Mouse (Mus musculus): ENCODE measurements at regions not wholly inside any gene's neighbourhood (a gene's known extent, or its start where the extent isn't known, plus 50 kb on each side); places are given as distances from the start of the nearest gene placed in this dataset.

GRCm38 (mm10) chr15:61927385-61928120, 1004.7 kb upstream of the A1bg start:
- DNase-seq (ENCODE audit: low read depth, low spot score), result no peak

DNA sequence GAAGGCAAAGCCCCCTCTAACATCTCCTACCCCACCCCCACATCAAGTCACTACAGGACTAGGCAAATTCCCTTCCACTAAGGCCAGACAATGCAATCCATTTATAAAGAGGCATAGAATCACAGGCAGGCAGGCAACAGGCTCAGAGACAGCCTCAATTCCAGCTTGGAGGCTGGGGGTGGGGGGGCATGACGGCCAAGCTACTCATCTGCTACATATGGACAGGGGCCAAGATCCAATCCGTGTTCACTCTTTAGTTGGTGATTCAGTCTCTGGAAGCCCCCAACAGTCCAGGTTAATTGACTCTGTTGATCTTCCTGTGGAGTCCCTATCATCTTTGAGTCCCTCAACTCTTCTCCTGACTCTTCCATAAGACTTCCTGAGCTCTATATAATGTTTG, 997.2 kb upstream of the A1bg start:
- no peak for DNase-seq (ENCODE audit: low read depth, low spot score)

GRCm38 (mm10) chr15:61913546-61914160, 990.8 kb upstream of the A1bg start:
- no peak for DNase-seq (ENCODE audit: low read depth, low spot score)

DNA sequence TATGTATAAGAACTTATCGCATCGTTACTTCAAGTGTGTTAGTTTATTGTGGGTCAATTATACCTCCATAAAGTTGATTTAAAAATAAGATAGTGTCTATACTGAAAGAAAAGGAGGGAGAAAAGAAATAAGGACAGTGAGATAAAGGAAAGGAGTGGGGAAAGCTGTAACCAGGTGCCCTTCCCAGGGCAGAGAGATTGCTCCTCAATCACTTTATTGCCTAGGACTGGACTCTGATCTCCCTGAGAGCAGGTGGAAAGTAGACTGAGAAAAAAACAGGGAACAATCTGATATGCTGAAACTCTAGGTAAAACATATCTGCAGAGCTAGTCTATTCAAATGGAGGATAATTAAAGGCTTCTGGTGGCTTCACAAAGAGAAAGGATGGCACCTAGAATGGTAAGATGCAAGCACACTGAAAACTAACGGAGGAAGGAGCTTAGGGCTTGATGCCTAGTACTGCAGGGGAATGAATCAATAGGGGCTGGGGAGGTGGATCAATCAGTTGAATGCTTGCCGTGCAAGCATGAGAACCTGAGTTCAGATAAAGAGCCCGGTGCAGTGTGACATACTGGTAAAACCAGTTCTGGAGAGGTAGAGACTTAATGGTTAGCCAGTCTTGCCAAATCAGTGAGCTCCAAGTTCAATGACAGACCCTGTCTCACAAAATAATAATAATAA, 982.5 kb upstream of the A1bg start:
- DNase-seq (ENCODE audit: low read depth, low spot score), result no peak

- DNase-seq (ENCODE audit: low read depth, low spot score), result no peak
These were observed 977.0 kb upstream of the A1bg start for GRCm38 (mm10) chr15:61899809-61900208.

DNA sequence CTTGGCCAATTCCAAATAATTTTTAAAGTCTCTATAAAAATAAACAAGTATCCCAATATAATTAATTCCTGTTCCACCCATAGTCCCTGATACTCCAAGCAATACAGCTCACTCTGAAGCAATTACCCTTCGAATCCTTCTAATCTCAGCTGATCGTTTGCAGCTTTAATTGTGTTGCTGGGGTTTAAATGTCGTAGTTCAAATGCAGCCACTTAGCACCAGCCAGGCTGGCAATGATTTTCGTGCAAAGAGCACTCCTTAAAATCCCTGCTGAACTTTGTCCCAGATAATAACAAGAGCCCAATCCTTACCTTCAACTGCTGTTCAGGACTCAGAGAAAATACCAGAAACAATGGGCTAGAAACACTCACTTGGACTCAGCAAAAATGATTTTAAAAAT, 974.8 kb upstream of the A1bg start:
- no peak for DNase-seq (ENCODE audit: low read depth, low spot score)

DNA sequence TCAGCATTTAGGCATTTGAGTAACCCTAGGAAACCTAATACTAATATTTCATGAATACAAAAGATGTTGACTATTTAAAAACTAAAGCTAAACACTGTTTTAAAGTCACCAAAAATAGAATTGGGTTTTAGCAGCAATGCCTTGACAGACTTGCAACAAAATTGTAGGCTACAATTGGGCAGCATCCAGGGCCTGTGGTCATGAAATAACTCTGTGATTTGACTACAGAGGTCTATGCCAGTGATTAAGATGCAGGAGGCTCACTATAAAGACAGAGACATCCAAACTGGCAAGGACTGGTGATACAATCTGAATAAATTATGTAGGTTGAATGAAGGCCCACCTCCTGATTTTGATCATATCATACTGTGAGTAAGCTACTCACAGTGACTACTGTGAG, 967.5 kb upstream of the A1bg start:
- DNase-seq (ENCODE audit: low read depth, low spot score), result no peak

- DNase-seq (ENCODE audit: low read depth, low spot score), result no peak
These were observed 965.9 kb upstream of the A1bg start for GRCm38 (mm10) chr15:61888569-61889326.

DNA sequence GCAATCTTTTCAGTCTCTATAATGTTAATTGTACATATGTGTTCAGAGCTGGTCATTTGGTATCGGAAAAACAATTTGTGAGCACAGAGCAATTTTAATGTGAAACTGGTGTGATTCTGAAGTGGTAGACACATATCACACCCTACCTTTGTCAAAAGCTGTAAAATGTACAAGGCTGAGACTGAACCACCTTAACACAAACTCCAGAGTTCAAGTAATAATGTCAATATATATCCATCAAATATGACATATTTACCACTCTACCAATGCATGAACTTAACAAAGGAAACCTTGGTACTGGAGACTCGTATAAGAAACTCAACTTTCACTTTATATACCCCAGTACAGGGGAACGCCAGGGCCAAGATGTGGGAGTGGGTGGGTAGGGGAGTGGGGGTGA, 956.6 kb upstream of the A1bg start:
- no peak for DNase-seq (ENCODE audit: low read depth, low spot score)

- no peak for DNase-seq (ENCODE audit: low read depth, low spot score)
These were observed 950.2 kb upstream of the A1bg start for GRCm38 (mm10) chr15:61873047-61873446.

- no peak for DNase-seq (ENCODE audit: low read depth, low spot score)
These were observed 937.9 kb upstream of the A1bg start for GRCm38 (mm10) chr15:61860759-61861158.

GRCm38 (mm10) chr15:61855880-61856279, 933.1 kb upstream of the A1bg start:
- no peak for DNase-seq (ENCODE audit: low read depth, low spot score)

DNA sequence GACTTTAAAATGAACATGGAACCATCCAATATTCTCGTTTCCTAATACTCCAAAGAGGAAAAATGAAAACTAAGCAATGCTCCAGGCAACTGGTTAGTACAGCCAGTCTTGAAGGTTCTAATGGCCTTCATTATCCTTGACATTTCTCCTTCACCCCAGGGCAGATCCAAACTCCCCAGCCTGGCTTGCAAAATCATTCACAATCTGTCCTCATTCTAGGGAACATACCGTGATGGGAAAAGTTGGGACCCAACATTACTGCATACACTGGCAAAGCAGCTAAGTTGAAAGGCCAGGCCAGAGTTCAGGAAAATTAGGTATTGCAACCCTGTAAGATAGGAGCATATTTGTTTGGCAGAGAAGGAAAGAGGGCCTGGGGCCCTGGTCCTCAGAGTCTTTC, 889.9 kb upstream of the A1bg start:
- DNase-seq (ENCODE audit: low read depth, low spot score), result no peak

DNA sequence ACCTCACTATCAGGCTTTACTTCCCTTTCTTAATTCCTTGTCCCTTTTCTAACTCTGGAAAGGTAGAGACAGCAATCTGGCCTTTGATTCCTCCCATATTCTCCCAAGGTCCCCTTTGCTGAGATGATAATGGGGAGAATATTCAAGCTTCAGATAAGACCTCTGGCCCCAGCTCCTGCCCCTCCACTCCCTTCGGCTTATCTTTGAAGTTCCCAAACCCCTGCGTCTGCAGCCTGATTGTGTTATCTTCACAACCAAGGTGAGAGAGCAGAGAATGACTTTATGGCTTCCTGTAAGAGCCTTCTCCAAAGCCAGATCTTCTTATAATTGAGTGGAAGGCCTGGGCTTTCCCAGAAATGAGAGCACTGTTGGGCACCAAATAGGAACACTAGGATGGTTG, 882.6 kb upstream of the A1bg start:
- no peak for DNase-seq (ENCODE audit: low read depth, low spot score)

DNA sequence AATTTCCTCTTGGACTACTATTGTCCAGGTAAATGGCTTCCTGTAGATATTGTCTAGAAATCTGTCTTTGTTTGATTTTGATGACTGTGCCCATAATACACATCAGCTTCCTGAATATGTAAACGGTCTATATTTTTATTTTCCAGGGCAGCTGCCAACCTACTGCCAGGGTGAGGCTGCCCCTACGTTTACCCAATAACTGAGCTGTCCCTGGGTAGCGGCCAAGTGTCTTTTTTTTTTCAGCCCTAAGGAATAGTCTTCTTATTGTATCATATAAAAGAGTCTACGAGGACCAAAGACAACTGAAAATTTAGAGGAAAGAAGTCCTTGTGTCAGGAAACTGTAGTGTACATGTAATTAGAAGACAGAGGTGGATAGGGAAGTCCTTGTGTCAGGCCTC, 877.3 kb upstream of the A1bg start:
- no peak for DNase-seq (ENCODE audit: low read depth, low spot score)

- DNase-seq (ENCODE audit: low read depth, low spot score), result peak; percentile 14
These were observed 875.0 kb upstream of the A1bg start for GRCm38 (mm10) chr15:61797827-61798226.

- no peak for DNase-seq (ENCODE audit: low read depth, low spot score)
These were observed 871.7 kb upstream of the A1bg start for GRCm38 (mm10) chr15:61794506-61794905.

DNA sequence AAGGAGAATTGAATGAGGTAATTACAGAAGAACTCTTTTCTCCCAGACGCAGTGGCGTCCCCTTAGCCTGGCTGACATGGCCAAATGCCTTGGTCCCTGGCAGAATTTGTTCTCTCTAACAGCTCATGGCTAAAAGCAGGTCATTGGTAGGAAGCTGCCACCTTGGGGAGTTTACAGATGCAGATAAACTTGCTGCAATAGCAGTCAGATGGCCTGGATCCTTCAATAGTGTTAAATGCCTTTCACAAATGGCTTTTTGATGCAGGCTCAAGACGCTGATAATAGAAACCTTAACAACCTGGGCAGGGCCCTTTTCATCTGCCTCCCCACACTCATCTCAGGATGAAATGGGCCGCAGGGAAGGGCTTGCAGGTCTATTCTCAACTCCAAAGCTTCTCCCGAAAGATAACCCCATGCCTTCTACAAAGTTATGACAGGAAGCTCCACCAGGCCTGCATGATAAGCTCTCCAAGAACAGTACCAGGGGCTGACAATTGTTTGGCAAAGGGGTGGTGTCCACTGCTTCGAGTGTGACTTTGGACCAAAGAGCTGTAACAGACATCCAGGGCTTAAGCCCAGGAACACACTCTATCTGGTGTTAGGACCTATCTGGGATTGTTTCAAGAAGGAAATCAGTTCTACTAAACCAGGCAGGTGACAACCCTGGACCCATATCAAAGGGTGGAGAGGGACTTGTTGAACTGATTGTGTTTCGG, 867.2 kb upstream of the A1bg start:
- DNase-seq (ENCODE audit: low read depth, low spot score), result no peak

DNA sequence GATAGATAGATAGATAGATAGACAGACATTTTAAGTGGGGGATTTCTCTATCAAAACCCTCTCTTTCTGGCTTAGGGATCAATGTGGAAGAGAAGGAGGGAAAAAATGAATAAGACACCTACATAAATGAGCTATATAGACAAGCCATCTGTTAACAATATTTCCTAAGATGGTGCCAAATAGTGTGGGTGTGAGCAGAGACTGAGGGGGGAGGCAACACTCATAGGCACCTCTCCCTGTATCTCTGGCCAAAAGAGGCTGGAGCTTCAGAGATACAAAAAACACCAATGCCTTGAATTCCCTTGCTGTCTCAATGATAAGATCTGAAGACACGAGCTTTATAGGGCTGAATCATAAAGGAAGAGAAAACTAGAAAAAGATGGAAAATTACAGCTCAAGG, 864.2 kb upstream of the A1bg start:
- DNase-seq (ENCODE audit: low read depth, low spot score), result peak; percentile 52

DNA sequence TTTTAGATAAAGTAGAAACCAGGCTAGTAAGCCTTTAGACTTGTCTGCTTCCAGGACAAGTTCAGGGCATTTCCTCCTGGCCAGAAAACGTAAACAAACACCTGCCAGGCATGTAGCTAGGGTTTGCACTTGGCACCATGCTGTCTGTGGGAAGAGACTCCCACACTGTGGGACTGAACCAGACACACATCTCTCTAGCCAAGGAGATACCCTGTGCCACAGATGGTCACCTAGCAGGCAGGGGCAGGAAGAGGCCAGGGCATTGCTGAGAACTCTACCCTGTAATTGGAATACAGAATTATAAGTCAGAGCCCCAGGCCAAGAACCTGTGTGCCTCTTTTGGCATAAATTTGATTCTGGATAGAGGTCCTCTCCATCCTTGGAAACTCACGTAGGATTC, 858.7 kb upstream of the A1bg start:
- DNase-seq (ENCODE audit: low read depth, low spot score), result no peak

DNA sequence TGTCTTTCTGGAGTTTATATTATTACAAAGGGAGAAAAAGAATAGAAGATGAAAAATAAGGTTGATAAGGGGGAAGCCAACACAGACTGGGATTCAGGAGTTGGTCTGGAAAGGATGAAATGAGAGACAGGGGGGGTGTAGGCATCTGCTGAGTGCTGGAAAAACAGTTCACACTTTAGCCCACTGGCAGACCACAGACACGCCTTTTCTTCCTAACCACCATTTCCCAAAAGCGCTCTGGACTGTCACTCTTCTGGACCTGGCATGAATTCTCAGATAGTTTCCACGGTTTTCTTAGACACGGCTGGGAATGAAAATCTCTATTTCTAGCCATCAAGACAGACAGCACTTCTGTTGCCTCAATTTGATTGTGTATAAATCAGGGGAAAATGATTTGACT, 850.2 kb upstream of the A1bg start:
- DNase-seq (ENCODE audit: low read depth, low spot score), result no peak

All from 3T3-L1 (cell line).